Mouse (Mus musculus): Measurements from ENCODE around the gene Ube2i.
A peak's percentile ranks its signal among the peaks of the same experiment; 100 is the strongest.
"Not testable (repeated sequence)": the region's sequence is repeated elsewhere in the genome, so short reads cannot be mapped to it uniquely, and the experiment has no call there.

Ube2i gene

DNA sequence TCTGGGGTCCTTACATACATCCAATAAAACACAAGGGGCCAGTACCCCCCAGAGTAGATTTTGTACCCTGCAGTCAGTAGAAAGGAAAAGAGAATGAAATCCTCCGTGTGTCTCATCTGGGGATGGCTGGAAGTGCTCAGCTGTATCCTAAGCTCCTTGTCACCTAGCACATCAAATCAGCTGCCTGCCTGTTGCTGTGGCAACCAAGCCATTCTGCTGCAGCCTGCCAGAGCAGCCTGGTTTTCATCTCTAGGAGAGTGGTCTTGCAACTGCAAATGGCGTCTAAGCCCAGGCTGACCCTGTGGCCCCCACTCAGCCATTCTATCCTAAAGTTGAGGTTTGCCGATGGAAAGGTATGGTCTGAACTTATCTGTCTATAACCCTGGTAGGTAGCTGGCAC, 21.8 kb downstream of the Ube2i start:
- DNase-seq, result no peak

DNA sequence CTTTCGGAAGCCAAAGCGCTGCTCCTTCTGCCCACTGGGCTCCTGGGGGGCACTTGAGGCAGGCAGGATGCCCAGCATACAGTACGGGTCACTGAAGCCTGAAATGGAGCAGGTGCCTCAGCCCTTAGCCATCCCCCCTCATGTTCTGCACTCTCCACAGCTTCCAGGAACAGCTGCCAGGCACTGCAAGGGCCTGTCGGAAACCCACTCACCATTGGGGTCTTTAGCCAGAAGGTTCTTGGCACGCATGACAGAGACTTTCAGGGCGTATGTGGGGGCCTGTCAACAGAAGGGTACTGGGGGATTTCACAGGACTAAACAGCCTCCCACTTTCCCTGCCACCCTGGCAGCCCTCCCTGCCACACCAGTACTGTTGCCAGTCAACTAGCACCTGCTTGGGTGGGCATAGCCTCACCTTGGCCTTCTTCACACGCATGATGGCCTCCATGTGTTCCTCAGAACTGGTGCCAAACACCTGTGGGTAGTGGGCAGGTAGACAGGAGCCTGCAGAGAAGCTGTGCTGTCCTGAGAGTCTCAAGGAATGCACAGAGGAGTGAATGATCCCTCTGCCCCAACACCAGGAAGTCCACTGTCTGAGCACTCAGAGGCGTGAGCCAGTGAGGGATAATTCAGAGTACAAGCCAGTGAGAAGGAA, 24.1 kb downstream of the Ube2i start:
- no peak for DNase-seq

DNA sequence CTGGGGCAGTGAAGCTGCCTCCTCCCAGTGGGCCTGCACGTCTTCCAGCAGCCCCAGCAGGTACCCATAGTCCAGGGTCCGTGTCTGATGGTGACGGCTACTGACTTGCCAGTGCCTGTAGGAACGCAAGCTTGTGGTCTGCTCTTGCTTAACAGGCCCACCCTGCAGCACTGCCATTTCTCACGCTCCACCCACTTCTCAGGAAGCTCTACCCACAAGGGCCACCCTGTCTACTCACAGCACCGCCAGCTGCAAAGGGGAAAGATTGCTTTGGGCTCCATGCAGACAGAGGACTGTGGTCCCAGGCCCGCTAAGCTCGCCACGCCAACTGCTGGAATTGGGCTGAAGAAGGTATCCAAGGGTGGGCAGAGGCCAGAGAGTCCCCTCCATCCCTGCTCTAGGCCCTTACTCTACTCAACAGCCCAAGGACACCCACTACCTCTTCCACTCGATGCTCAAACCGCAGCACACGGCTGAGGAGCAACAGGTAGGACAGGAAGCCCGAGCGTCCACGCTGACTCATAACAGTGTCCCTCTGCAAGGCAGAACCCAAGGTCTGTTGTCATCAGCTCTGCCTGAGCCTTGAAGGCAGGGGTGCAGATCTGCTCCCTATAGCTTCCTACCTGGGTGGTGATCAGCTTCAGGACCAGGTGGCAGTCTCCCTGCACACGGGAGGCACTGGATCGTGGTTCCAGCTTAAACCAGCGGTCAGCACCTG, 26.2 kb downstream of the Ube2i start:
- no peak for DNase-seq

DNA sequence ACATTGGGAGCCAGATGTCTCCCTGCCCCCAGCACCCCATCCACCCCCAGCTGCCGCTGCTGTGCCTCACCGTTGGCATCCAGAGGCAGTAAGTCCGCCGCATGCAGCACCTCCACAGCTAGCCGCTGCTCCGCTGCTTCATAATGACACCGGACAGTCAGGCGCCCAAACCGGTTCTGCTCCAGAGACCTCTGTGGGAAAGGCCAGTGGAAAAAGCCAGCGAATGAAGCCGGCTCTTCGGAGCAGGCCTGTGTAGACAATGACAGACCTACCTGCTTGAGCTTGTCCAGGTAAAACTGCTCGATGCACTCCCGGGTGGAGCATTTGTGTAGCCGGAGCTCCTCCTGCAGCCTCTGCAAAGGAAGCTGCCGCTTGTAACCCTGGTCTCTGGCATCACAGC, 30.2 kb downstream of the Ube2i start:
- no peak for DNase-seq

DNA sequence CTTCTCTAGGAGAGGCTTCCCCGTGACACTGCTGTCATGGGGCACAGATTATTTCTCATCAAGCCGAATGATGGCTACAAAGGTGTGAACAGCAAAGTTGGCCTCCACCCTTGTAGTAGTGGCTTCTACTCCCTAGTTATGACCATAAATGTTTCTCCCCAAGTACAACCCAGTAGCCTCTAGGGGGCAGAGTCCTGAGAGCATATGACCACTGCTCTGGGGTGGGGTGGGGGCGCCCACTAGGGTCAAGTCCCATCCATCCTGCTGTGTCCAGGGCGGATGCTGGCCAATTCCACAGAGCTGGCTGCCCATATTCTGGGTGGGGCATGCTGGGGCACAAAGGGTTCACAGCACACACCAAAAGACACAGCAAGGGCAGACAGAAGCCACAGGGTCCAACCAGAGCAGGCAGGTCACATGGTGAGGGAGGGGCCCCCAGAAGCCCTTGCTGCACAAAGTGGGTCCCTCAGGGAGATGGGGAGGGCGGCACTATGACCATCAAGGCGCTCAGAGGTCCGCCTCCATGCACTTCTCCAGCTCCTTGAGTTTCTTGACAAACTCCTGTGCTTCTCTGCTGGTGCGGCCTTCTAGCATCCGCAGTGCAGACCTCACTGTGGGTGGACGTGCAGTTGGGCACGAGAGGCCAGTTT, 31.2 kb downstream of the Ube2i start:
- no peak for DNase-seq

DNA sequence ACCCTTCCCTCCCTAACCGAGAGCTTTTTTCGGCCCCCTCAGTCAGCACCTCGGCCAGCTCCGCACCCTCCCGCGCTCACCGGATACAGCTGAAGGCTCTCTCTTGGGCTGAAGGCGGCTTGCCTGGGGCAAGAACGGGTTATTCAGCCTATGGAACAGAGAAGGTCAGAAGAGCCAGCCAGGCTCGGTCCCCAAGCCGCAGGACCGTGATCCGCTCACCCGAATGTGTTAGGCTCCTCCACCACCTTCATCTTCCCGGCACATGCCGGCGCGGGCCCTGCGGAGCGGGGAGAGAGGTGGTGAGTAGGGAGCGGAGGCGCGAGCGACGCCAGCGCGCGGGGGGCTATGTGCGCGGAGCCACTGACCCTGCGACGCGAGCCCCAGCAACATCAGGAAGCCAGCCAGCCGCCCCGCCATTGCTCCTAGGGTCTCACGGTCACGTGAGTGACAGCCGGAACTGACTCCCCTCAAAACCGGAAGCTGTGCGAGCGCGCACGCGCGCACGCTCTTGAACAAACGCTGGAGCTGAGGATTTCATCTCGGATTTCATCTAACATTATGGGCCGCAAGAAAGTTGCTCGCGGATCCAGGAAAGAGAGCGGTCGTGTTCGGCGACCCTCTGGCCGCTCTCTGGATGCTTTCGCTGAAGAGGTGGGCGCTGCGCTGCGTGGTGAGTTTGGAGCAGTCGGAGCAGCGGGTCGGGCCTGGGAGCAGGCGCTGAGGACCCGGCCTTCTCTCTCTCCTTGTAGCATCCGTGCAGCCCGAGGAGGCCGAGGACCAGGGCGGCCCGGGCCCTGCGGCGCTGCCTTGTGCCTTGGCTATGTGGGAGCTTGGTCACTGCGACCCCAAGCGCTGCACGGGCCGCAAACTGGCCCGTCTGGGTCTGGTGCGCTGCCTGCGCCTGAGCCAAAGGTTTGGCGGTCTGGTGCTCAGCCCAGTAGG, 34.5 kb downstream of the Ube2i start, which contains the start of the genes Gnptg and Tsr3:
Gene Gnptg (minus strand): TSS at position 430 of the 942 bp plus-strand sequence.
Gene Tsr3 (plus strand): TSS at position 476 of the 942 bp plus-strand sequence.
- peak; percentile 88 to 91 for DNase-seq

DNA sequence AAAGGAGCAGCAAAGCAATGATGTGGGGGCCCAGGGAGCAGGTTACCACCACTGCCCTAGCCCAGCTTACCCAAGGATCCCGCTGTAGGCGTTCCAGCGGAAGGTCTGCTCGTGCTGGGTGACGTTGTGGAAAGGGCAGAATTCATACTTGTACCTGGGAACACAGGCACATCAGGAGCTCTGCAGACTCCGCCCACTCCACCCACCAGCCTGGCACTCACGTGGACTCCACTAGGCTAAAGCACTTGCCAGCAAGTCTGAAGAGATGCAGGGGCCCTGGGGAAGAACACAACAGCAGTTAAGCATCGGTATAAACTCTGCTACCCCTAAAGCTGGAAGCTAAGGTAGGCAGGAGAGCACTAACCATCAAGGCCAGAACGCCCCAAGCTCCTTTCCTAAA, 38.8 kb downstream of the Ube2i start:
- no peak for DNase-seq

DNA sequence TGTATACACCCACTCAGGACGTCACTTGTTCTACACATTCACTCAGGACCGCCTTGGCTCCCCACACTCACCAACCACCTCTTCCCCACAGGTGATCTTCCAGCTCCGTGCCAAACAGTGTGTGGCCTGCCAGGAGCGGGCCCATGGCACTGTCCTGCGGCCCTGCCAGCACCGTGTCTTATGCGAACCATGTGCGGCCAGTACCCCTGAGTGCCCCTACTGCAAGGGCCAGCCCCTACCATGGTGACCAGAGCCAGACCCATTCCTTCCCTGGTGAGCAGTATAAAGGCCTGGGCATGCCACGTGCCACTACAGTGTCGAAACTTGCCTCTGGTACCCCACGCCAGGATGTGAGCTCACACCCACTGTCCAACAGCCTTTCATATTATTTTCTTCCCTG, 42.8 kb downstream of the Ube2i start:
- DNase-seq, result not testable (repeated sequence)

DNA sequence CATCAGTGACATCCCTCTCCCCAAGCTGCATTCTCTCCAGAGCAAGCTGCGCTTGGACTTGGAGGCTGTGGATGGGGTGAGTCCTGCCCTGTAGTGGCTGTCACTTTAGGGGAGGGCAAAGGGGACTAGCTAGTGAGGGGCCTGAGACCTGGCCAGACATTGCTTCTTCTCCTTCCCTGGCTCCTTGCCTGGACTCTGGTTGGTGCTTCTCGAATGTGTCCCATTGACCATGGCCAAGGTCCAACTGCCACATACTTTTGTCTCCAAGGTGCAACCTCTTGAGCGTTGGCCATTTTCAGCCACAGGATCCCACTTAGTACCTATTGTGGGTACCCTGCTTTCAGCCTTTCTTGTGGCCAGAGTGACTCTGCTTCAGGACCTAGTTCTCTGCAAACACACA, 43.7 kb downstream of the Ube2i start:
- DNase-seq, result no peak

DNA sequence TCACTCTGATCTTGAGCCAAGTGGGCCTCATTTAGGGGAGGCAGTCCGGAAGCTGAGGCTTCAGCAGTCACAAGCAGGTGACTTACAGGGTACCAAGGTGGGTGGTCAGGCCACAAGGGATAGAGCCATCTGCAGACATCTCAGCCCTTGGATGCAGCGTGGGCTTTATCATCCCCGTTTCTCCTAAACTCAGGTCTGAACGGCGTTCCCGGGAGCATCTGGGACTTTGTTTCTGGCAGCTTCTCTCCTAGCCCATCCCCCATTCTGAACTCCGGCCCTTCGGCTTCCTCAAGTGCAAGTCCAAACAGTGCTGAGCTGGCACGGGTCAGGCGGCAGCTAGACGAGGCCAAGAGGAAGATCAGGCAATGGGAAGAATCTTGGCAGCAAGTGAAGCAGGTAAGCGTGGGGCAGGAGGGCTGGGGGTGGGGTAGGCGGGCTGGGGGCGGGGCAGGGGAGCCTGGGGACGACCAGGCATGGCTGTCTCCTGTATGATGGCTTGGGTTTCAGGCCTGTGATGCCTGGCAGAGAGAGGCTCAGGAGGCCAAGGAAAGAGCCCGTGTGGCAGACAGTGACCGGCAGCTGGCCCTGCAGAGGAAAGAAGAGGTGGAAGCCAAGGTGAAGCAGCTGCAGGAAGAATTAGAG, 44.3 kb downstream of the Ube2i start:
- not testable (repeated sequence) for DNase-seq

DNA sequence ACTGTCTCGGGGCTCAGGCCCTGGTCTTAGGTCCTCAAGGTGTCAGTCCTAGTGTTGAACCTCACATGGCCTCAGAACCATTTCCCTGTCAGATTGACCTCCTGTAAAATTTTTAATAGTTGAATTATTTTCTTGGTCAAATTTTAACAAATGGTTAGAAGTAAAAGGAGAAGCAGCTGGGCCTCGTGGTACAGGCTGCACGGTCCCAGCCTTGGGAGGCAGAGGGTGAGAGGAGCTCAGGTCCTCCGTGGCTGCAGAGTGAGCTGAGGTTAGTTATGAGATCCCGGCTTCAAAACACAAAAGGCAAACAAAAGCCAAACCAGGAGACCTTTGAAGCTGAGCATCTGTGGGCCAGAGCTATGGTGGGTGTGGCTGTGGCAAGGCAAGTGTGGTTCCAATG, 46.4 kb downstream of the Ube2i start:
- no peak for DNase-seq

DNA sequence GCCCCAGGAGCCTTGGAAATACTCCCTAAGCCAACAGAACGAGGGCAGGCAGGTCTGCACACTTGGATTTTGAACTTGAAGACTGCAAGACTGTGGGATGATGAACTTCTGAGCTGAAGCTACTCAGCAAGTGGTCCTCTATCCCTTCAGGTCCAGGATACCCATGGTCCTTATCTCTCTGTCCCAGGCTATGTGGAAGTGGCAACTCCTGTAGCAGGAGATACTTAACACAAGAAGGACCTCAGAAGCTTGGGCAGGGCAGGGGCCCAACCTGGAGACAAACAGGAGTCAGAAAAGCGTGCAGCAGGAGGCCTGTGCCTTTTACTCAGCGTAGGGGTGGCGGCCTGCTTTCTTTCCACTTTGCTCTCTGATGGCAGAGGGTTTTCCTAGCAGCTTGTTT, 48.8 kb downstream of the Ube2i start:
- no peak for DNase-seq

DNA sequence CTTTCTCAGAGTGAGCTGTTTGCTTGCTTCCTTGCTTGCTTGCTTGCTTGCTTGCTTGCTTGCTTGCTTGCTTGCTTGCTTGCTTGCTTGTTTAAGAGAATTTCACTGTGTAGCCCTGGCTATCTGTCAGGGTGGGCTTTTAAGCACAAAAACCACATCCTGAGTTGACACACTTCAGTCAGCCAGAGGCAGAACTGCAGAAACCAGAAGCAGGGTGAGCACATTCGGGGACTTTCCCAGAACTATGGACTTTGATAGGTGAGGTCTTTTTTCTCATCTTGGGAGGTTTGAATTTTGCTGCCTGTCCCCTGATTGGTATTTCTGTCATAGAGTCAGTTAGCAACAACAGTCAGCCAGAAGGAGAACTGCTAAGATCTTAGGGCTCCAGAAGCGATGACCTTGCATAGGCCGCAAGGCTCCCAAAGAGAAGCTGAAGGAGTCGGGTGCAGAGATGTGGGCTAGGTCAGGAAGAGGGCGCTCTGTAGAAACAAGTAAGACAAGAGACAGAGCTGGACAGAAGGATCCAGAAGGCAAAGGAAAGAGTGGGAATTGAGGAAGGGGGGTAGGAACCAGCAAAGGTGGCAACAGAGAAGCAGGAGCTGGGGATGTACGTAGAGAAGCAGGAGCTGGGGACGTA, 49.7 kb downstream of the Ube2i start:
- DNase-seq, result no peak

DNA sequence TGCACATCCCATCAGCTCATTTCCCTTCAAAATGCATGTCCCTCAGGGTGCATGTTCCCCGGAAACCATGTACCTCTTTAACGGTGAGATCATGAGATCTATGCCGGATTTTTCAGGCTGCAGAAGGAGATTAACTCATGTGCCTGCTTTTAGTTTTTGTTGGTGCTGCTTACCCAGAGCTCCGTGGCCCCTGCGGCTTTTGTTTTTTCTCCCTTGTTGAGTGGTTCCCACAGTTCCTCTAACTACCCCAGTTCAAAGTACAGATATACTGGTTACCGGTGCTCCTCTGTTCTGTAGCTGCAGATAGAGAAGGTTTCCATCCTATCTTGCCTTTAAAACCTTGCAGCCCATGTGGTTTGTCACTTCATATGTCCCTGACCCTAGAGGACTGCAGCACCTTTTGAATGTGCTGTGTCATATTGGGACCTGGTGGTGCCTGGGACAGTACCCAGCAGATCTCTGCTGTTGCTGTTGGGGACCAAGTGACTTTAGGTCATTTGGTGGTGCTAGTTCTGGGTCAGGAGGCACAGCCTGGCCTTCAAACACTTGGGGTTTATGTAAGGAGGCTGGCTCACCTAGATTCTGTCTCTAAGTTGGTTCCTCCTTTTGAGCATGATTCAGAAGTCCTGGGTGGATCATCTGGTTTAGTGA, 51.3 kb downstream of the Ube2i start:
- no peak for DNase-seq

DNA sequence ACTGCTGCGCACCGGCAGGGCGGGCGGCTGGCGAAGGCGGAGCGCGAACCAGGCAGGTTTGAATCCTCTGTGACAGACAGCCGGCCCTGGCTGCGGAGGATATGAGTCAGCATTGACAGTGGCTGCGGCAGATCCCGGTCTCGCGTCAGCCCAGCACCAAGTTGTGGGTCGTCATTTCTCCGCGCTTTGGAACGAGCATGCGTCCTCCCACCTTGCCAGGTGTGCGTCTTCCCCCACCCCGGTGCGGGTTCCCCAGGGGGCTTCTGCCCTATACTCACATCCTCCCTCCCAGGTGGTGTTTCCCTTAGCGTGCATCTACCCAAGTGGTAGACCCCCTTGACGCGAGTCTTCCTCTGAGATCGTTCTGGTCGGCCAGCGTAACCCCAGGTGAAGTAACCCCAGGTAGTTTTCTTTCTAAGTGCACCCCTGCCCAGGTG, 51.9 kb downstream of the Ube2i start:
- DNase-seq, result not testable (repeated sequence)

DNA sequence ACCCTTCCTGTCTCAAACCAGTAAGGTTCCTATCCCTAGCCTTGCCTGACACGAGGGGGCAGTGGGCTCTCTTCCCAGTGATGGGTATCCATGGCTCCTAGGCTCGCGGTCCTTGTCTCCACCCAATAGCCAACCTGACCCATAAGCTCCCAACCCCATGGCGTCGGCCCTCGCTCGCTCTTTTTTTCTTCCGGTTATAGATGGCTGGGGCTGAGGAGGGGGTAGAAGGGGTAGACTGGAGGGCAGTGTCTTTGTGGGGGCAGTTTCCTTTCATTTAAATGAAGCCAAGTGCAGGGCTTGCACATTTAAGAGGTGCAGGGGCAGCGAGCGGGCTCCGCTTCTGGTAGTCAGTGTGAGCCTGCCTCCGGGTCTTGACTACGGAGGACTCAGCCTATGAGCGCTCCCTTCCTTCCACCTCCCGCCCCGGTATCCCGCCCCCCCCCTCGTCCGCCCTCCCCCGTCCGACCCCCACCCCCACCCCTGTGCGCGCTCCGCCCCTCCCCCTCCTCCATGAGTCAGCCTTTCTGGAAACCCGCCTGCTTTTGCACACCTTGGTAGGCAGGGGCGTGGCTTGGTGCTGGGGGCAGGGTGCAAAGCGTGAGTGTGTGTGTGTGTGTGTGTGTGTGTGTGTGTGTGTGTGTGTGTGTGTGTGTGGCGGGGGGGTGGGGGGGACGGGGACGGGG, 52.5 kb downstream of the Ube2i start:
- peak; percentile 66 to 73 for DNase-seq

DNA sequence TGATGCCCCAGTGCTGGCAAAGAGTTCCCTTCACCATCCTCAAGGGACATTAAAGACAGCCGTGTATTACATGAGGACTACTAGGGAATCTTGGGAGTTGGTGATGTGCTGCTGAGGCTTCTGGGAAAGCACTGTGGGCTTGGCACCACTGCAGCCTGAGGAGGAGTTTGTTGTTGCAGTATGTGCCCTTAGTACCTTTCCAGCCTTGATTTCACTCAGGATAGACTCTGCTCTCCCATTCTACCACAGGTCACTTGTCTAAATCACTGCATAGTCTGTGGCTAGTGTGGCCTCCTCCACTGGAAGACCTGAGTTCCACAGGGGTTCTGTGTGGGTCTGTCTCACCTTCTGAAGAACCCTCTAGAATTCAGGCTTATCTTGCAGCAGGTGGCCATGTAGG, 53.7 kb downstream of the Ube2i start:
- no peak for DNase-seq

DNA sequence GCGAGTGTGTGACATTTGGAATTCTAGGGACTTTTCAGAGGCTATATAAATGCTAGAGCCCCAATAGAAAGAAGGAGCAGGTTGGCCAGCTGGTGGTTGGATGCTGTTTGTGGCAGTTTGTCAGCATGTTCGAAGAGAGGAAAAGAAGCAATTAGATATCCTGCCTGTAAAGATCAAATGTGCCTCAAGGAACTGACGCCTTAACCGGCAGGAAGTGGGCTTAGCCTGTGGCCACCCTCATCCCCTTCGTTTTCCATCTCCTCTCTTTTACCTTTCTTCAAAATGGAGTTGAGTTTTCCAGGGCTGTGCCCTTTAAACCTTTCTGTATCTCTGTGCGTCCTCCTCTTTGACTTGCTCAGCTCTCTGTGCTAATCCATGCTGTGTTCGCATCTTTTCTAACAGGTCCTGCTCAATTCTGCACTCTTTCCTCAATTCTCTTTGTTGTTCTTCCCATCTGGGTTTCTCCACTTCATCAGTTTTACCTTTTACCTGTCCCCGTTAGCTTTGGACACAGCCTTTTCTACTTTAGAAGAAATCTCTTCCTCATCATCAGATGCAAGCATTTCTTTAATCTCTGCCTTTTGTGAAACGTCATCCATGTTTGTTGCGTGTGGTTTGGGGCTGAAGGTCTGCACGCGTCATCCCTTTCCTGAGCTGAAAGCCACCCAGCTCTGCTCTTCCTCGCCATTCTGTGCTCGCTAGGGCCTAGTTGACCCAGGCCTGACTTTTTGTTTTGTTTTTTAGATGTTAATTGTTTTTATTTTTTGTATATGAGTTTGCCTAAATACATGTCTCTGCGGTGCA, 54.7 kb downstream of the Ube2i start:
- no peak for DNase-seq

DNA sequence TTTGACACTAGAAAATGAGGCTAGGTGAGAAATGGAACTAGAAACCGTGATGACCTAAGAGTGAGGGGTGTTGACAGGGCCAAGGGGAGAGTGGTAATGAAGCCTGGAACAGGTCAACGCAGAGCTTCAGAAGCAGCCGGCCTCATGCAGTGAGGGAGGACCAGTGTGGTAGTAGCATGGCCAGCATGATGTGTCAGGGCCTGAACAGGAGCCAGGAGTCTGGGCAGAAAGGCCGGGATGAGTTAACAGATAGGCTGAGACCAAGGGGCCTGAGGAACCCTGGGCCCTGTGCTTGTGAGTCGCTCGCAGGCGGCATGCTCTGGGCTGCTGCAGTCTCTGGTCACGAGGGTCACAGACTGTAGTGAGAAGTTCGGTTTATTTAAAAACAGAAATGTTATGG, 55.5 kb downstream of the Ube2i start:
- no peak for DNase-seq

DNA sequence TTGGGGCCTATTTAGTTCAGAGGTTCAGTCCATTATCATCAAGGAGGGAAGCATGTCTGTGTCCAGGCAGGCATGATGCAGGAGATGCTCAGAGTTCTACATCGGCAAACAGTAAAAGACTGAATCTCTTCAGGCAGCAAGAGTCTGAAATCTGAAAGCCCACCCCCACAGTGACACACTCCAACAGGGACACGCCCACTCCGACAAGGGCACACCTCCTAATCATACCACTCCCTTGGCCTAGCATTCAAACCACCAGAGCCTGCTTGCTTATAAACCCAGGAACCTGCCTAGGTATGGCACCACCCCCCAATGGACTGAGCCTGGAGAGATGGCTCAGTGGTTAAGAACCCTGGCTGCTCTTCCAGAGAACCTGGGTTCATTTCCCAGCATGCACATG, 59.0 kb downstream of the Ube2i start:
- DNase-seq, result no peak

All from lung, postnatal 4 days (tissue).